Mouse (Mus musculus) liver, adult 2 months (tissue): Measurements from ENCODE around the gene Peli2. TPM values are rescaled to one million over a fixed set of nuclear protein-coding genes. Genes with fewer than 3 reads are reported as not detected.

Experiments used
- DNase-seq: peaks from one replicate; pipeline ENCODE4 v3.0.0-alpha.2; 2011; ENCODE audit warnings: low read depth, low spot score; ENCODE audit errors: extremely low read depth
- H3K27ac ChIP-seq: fragments of 200-500 bp; replicated peaks from 2 replicates; pipeline ENCODE4 v1.5.1; 2012; ENCODE audit warnings: low read depth, mild to moderate bottlenecking, control low read depth, inconsistent platforms, low read length; ENCODE audit not compliant: insufficient read depth
- H3K27me3 ChIP-seq: fragments of 200-500 bp; 2 replicates; pipeline ENCODE4 v1.6.1; 2012; ENCODE audit warnings: mild to moderate bottlenecking, moderate library complexity, low read length, inconsistent platforms; ENCODE audit not compliant: control insufficient read depth, insufficient read depth
- H3K36me3 ChIP-seq: fragments of 200-500 bp; 2 replicates; pipeline ENCODE4 v1.6.1; 2012; ENCODE audit warnings: low read length, inconsistent platforms; ENCODE audit not compliant: control insufficient read depth, insufficient read depth
- H3K4me1 ChIP-seq: fragments of 200-500 bp; 2 replicates; pipeline ENCODE4 v1.6.1; 2011; ENCODE audit warnings: low read length; ENCODE audit not compliant: control insufficient read depth, insufficient read depth
- H3K4me3 ChIP-seq: fragments of 200-500 bp; 2 replicates; pipeline ENCODE4 v1.5.1; 2011; ENCODE audit warnings: low read depth, mild to moderate bottlenecking, control low read depth, low read length, moderate library complexity; ENCODE audit not compliant: insufficient read depth
- H3K79me2 ChIP-seq: fragments of 200-500 bp; 2 replicates; pipeline ENCODE4 v1.6.1; 2012; ENCODE audit warnings: inconsistent platforms, mild to moderate bottlenecking, low read length, moderate library complexity; ENCODE audit not compliant: control insufficient read depth, insufficient read depth
- H3K9ac ChIP-seq: fragments of 200-500 bp; 2 replicates; pipeline ENCODE4 v1.6.1; 2012; ENCODE audit warnings: low read depth, mild to moderate bottlenecking, control low read depth, inconsistent platforms, low read length
- CTCF ChIP-seq: fragments of 200-500 bp; IDR thresholded peaks from 2 replicates; pipeline ENCODE4 v1.5.1; 2011; ENCODE audit warnings: low read depth, low read length, control low read depth
- POLR2A ChIP-seq: fragments of 200-500 bp; IDR thresholded peaks from 2 replicates; pipeline ENCODE4 v1.6.1; 2011; ENCODE audit warnings: low read length, control low read depth; ENCODE audit not compliant: insufficient read depth; ENCODE audit errors: extremely low read depth
- WGBS: fragments of 180-500 bp; shearing (Covaris S2); methylation state at CpG from one replicate; pipeline ENCODE4 v1.1.7; 2018; 5-methylcytosine and 5-hydroxymethylcytosine counted together
- polyA plus RNA-seq: library from polyadenylated mRNA; depleted of rRNA; stranded (reverse); fragments of >200 nt; gene quantifications from 2 replicates; pipeline ENCODE4 v1.2.3, GENCODE M21; 2012
- total RNA-seq: library from RNA; depleted of rRNA; stranded (reverse); fragments of >200 nt; gene quantifications from 2 replicates; pipeline ENCODE4 v1.2.3, GENCODE M21; 2014

The Peli2 gene
- total and polyA plus RNA-seq, 2 experiments, result 12.7 to 14.7 TPM

- H3K27ac ChIP-seq, result no peak overlapping the region
- no peak for TF ChIP-seq POLR2A
- no peak for DNase-seq
- no peaks in the 10 kb centered on the region for H3K36me3 ChIP-seq
- 96% methylated on average over 9 of the region's 9 CpGs for WGBS
- no peaks in the 10 kb centered on the region for H3K4me1 ChIP-seq
- no peak overlapping the region for H3K4me3 ChIP-seq
- no peaks in the 10 kb centered on the region for H3K27me3 ChIP-seq
- H3K79me2 ChIP-seq, result peaks cover 5% of the 10 kb centered on the region; the same call in 1 of the 2 replicates
- no peak overlapping the region for H3K9ac ChIP-seq
Measured at GRCm38 (mm10) chr14:48222051-48222450, 101.4 kb downstream of the Peli2 start.

- no peaks in the 10 kb centered on the region for H3K36me3 ChIP-seq
- H3K4me3 ChIP-seq, result no peak overlapping the region
- H3K79me2 ChIP-seq, result peaks cover 5% of the 10 kb centered on the region; the same call in 1 of the 2 replicates
- 92% methylated on average over 9 of the region's 9 CpGs for WGBS
- no peak overlapping the region for H3K27ac ChIP-seq
- H3K4me1 ChIP-seq, result no peaks in the 10 kb centered on the region
- DNase-seq, result no peak
- no peaks in the 10 kb centered on the region for H3K27me3 ChIP-seq
- TF ChIP-seq CTCF (no peak), POLR2A (no peak)
- H3K9ac ChIP-seq, result no peak overlapping the region
Measured at GRCm38 (mm10) chr14:48222684-48223083, 102.1 kb downstream of the Peli2 start.

- Histone ChIP-seq H3K27me3 (no peaks in the 10 kb centered on the region), H3K36me3 (no peaks in the 10 kb centered on the region), H3K4me3 (no peak overlapping the region), H3K4me1 (no peaks in the 10 kb centered on the region), H3K9ac (no peak overlapping the region), H3K79me2 (peaks cover 5% of the 10 kb centered on the region; the same call in 1 of the 2 replicates), H3K27ac (no peak overlapping the region)
- no peak for DNase-seq
- WGBS, result 100% methylated on average over 1 of the region's 1 CpGs
- TF ChIP-seq CTCF (no peak), POLR2A (no peak)
Measured at GRCm38 (mm10) chr14:48224203-48224602, 103.6 kb downstream of the Peli2 start.

- H3K27me3 ChIP-seq, result no peaks in the 10 kb centered on the region
- no peak overlapping the region for H3K9ac ChIP-seq
- H3K36me3 ChIP-seq, result no peaks in the 10 kb centered on the region
- peaks cover 2% of the 10 kb centered on the region; the same call in 1 of the 2 replicates for H3K79me2 ChIP-seq
- H3K4me1 ChIP-seq, result no peaks in the 10 kb centered on the region
- TF ChIP-seq POLR2A (no peak), CTCF (no peak)
- H3K27ac ChIP-seq, result no peak overlapping the region
- WGBS, result 80% methylated on average over 5 of the region's 5 CpGs
- DNase-seq, result no peak
- no peak overlapping the region for H3K4me3 ChIP-seq
Measured at GRCm38 (mm10) chr14:48224861-48225300, 104.3 kb downstream of the Peli2 start.

GRCm38 (mm10) chr14:48225810-48226446 is 105.3 kb downstream of the Peli2 start:
- DNase-seq, result no peak
- Histone ChIP-seq H3K27ac (no peak overlapping the region), H3K4me1 (no peaks in the 10 kb centered on the region), H3K9ac (no peak overlapping the region), H3K79me2 (no peaks in the 10 kb centered on the region), H3K4me3 (no peak overlapping the region), H3K27me3 (no peaks in the 10 kb centered on the region), H3K36me3 (no peaks in the 10 kb centered on the region)
- 75% methylated on average over 7 of the region's 7 CpGs for WGBS
- TF ChIP-seq POLR2A, result no peak
- no peak for TF ChIP-seq CTCF

- 87% methylated on average over 10 of the region's 10 CpGs for WGBS
- no peak overlapping the region for H3K4me3 ChIP-seq
- H3K27me3 ChIP-seq, result no peaks in the 10 kb centered on the region
- no peak overlapping the region for H3K27ac ChIP-seq
- H3K9ac ChIP-seq, result no peak overlapping the region
- no peaks in the 10 kb centered on the region for H3K4me1 ChIP-seq
- TF ChIP-seq CTCF (no peak), POLR2A (no peak)
- no peaks in the 10 kb centered on the region for H3K79me2 ChIP-seq
- no peak for DNase-seq
- no peaks in the 10 kb centered on the region for H3K36me3 ChIP-seq
Measured at GRCm38 (mm10) chr14:48226759-48227158, 106.1 kb downstream of the Peli2 start.
